Mouse (Mus musculus) kidney, adult 2 months (tissue): ENCODE measurements at regions not wholly inside any gene's neighbourhood (a gene's known extent, or its start where the extent isn't known, plus 50 kb on each side); places are given as distances from the start of the nearest gene placed in this dataset.

Experiments used
- CTCF ChIP-seq: fragments of 200-500 bp; conservative IDR thresholded peaks from 2 replicates; pipeline ENCODE4 v1.5.1; 2011; ENCODE audit warnings: low read depth, mild to moderate bottlenecking, control low read depth, low read length, moderate library complexity, mixed read lengths; ENCODE audit not compliant: insufficient read depth, insufficient read length
- POLR2A ChIP-seq: fragments of 200-500 bp; IDR thresholded peaks from one replicate; pipeline ENCODE4 v1.6.1; 2011; ENCODE audit warnings: low read depth, low read length, control low read depth

GRCm38 (mm10) chrX:52679045-52679444 lies 65.3 kb upstream of the Gpc3 start:
- TF ChIP-seq CTCF (peak; percentile 51), POLR2A (no peak)
